Mouse (Mus musculus) right cerebral cortex, postnatal 10 days (tissue): ENCODE measurements around the gene Smtnl1.
"Not testable (repeated sequence)": the region's sequence is repeated elsewhere in the genome, so short reads cannot be mapped to it uniquely, and the experiment has no call there.

Experiments
- DNase-seq, 2 experiments: peaks; one replicate each; pipeline ENCODE4 v3.0.0; 2021; ENCODE audit warnings: low spot score in 2 of 2

Smtnl1 gene

GRCm38 (mm10) chr2:84838993-84839980, 16.8 kb upstream of the Smtnl1 start:
- DNase-seq = no peak

GRCm38 (mm10) chr2:84838593-84838949, 16.1 kb upstream of the Smtnl1 start, which contains the start of gene Slc43a1:
Slc43a1 (plus strand) TSS chr2:84838850.
- no peak for DNase-seq

DNA sequence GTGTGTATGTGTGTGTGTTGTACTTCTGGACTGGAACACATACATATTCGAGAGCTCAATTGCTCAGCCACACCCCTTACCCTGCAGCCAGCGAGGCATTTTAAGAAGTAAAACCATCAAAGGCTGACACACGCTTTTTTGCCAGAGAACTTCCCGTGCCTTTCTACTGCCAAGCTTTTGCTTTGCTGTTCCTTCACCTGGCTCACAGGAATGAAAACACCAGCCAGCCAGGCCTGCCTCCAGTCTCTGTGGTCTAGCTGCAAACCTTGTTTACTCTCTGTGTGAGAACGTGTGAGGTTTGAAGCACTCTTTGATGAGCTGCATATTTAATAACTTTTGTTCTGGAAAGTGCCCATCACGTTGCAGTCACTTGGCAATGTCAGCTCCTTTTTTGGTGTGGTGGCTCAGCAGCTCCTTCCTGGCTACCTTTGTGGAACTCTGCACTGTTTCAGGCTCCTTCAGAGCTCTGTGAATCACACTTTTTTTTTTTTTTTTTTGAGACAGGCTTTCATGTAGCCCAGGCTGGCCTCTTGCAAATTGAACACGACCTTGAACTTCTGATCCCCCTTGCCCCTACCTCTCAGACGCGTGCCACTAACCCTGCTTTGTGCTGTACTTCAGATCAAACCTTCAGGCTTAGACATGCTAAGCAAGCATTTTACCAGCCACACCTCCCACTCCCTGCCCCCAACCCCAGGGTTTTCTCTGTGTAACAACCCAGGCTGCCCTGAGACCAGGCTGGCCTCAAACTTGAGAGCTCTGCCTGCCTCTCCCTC, 15.6 kb upstream of the Smtnl1 start:
- no peak for DNase-seq

GRCm38 (mm10) chr2:84837107-84837506, 14.7 kb upstream of the Smtnl1 start:
- DNase-seq = no peak

- DNase-seq = peak; percentile 90 to 91
These were observed 9.4 kb upstream of the Smtnl1 start for GRCm38 (mm10) chr2:84831666-84832391.

DNA sequence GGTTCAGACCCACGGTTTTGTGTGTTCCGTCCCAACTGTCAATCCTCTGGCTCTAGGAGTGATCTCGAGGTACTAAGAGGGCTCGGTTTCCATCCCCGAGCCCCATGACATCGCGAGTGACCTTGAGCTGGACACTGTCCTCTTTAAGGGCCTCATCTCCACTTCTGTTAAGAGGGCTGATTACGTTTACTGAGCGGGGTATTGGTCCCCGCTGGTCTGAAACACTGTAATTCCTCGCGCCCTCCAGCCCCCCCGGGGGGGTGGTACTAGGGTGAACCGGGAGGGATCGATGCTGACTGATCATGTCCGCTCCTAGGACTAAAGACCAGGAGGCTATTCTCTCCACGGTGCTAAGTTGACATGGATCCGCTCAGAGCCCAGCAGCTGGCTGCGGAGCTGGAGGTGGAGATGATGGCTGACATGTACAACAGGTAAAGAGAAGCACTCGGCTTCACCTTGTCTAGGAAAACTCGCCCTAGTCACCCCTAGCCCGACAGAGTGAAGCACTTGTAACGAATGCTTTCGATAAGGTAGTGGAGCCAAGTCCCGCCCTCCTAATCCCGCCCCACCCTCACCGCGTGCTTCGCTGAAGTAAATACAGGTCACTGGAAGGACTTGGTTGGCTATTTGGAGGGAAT, 5.0 kb upstream of the Smtnl1 start:
- no peak for DNase-seq

- peak; percentile 94 to 97 for DNase-seq
These were observed 4.2 kb upstream of the Smtnl1 start, which contains the start of gene Timm10 for GRCm38 (mm10) chr2:84826488-84827282. Timm10 (plus strand) TSS chr2:84826997.

- DNase-seq = peak in 1 of 2 experiments; percentile 39
These were observed 785 bp upstream of the Smtnl1 start for GRCm38 (mm10) chr2:84823237-84823636.

GRCm38 (mm10) chr2:84819861-84820260, 2.6 kb downstream of the Smtnl1 start:
- DNase-seq = no peak

GRCm38 (mm10) chr2:84812676-84813075, 9.8 kb downstream of the Smtnl1 start:
- no peak for DNase-seq

DNA sequence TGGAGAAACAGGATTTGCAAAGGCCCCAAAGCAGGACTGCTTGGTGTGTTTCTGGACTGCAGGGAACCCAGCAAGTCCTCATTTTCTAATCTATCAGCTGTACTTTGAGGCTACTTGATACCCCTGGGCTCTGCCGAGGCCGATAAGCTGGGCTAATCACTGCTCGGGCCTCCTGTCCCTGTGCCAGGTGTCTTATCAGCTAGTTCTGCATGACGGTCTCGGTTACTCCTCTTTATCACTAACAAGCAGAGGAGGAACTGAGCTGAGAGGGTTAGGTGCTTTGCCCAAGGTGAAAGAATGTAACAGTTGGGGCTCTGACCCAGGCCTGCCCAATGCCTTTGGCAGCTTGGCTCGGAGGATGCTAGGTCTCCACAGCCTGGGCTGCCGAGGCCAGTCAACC, 10.6 kb downstream of the Smtnl1 start:
- DNase-seq = no peak

DNA sequence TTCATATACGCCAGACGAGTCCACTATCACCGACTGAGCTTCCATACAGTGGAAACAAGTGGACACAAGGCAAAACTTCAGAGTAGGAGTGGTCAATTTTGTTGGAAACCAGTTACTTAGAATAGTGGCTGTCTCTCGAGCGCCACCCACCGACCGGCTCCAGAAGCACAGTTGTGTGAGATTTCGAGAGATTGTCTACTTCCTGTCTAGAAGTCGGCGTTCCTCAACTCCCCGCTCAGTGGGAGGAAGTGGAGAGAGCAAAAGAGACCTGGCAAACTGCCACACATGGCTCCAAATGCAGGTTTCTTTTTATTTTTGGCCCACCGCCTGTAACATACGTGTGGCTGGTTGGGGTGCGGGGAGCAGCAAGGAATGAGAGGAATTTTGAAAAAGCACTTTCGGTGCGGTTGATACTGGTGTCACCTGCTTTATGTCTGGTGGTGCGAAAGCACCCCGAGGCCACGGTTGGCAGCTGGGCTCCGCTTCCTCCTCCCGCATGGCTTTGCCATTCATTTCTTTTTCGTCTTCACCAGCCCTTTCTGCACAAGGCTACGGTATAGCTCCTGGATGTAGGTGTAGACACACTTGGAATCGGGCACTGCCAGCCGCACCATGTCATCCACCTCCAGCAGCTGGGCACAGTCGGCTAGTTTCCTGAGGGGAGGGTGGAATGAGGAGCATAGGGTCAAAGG, 11.4 kb downstream of the Smtnl1 start:
- DNase-seq = peak; percentile 87 to 91

- no peak for DNase-seq
These were observed 11.9 kb downstream of the Smtnl1 start for GRCm38 (mm10) chr2:84810526-84810885.

- no peak for DNase-seq
These were observed 13.1 kb downstream of the Smtnl1 start for GRCm38 (mm10) chr2:84809330-84809729.

GRCm38 (mm10) chr2:84806546-84806945, 15.9 kb downstream of the Smtnl1 start:
- DNase-seq = no peak

- no peak for DNase-seq
These were observed 18.5 kb downstream of the Smtnl1 start for GRCm38 (mm10) chr2:84803963-84804362.

DNA sequence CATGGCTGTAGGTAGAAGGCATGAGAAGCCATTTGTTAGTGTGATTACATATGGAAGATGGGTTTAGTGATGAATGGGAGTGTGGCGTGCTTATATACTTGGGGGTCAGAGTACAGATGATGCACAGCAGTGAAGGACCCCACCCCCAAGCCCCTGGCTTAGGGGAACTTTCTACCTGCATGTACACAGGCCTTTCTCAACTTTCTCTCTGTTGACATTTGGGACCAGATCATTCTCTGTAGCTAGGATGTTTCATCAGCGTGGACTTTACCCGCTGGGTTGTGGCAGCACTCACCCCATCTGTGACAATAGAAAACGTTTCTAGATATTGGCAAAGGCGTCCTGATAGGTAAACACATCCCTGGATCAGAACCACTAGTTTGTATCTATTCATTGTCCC, 21.2 kb downstream of the Smtnl1 start:
- DNase-seq = not testable (repeated sequence)

DNA sequence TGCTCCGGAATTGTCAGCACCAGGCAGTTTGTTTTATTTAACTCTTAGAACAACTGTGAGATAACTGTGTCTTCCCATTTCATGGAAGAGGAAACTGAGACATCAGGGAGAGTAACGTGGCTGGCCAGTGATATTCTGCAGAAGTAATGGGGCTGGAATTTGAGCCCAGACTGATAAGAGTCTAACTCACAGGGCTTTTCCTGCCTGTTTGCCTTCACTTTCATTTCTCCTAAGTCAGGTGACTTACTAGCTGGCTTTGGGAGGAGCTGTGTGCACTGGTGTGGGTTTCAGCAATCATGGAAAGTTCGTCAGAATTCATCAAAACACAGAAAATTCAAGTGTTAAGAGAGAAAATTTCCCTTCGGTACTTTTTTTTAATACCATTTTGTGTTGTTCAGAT, 22.1 kb downstream of the Smtnl1 start:
- no peak for DNase-seq

- DNase-seq = peak; percentile 61
These were observed 23.4 kb downstream of the Smtnl1 start for GRCm38 (mm10) chr2:84799041-84799561.

- peak; percentile 68 to 77 for DNase-seq
These were observed 23.9 kb downstream of the Smtnl1 start, which contains the start of gene Ube2l6 for GRCm38 (mm10) chr2:84798493-84798921. Ube2l6 (plus strand) TSS chr2:84798828.
